Mouse (Mus musculus): ENCODE data around the gene Tfrc. TPM values are rescaled to one million over a fixed set of nuclear protein-coding genes. Genes with fewer than 3 reads are reported as not detected.
A peak's percentile ranks its signal among the peaks of the same experiment; 100 is the strongest.

The Tfrc gene
- 33.0 and 35.6 TPM in 2 replicates for polyA plus RNA-seq (2015; fragmentation: Nextera tagmentation; extraction: Ambion mirVana)

- under 1% methylated on average over 73 of the region's 73 CpGs for WGBS
- Histone ChIP-seq H3K9me3 (no peaks in the 10 kb centered on the region), H3K4me3 (peak within 1 kb of the TSS; percentile 98), H3K9ac (peak within 1 kb of the TSS; percentile 93), H3K27me3 (replicated peaks) (no peaks in the 10 kb centered on the region), H3K4me2 (peak within 1 kb of the TSS; percentile 70), H3K4me1 (peaks cover 20% of the 10 kb centered on the region), H3K27ac (peak within 1 kb of the TSS; percentile 95), H3K36me3 (replicated peaks) (no peaks in the 10 kb centered on the region)
- peak; percentile 99 for ATAC-seq (replicated peaks)
Observed at GRCm38 (mm10) chr16:32608712-32609400, at the start of gene Tfrc. Gene Tfrc (plus strand): TSS chr16:32608920.

DNA sequence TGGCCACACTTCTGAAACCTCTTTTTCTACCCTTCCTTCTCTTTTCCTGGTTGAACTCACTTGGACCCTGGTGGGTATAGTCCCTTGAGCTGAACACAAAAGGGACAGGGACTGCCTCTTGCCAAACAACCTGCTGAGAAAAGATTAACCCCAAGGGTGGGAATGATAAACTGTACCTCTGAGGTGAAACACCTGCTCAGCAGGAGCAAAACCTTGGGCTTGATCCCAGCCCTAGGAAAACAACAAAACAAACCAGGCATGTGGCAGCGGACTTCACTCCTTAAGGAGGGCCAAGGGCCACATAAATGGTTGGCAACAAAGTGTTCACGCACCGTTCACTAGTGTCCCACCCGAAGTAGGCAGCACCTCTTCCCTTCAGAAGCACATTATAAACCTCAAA, 49.2 kb upstream of the Tfrc start:
- no peak overlapping the region for H3K4me3 ChIP-seq
- H3K4me1 ChIP-seq, result no peaks in the 10 kb centered on the region
- no peaks in the 10 kb centered on the region for H3K36me3 ChIP-seq (replicated peaks)
- H3K27me3 ChIP-seq (replicated peaks), result no peaks in the 10 kb centered on the region
- no peak overlapping the region for H3K9ac ChIP-seq
- 71% methylated on average over 4 of the region's 4 CpGs for WGBS
- no peak for ATAC-seq (replicated peaks)
- no peaks in the 10 kb centered on the region for H3K9me3 ChIP-seq
- no peak overlapping the region for H3K4me2 ChIP-seq
- H3K27ac ChIP-seq, result no peak overlapping the region

- Histone ChIP-seq H3K4me2 (no peak overlapping the region), H3K4me3 (no peak overlapping the region), H3K9ac (no peak overlapping the region), H3K9me3 (no peaks in the 10 kb centered on the region), H3K36me3 (replicated peaks) (no peaks in the 10 kb centered on the region), H3K27me3 (replicated peaks) (no peaks in the 10 kb centered on the region), H3K27ac (no peak overlapping the region), H3K4me1 (no peaks in the 10 kb centered on the region)
- 77% methylated on average over 5 of the region's 5 CpGs for whole genome bisulfite sequencing
- ATAC-seq (replicated peaks), result no peak
Observed at GRCm38 (mm10) chr16:32563056-32563793, 45.5 kb upstream of the Tfrc start.

GRCm38 (mm10) chr16:32567282-32567681, 41.4 kb upstream of the Tfrc start:
- H3K4me2 ChIP-seq, result no peak overlapping the region
- no peaks in the 10 kb centered on the region for H3K36me3 ChIP-seq (replicated peaks)
- no peaks in the 10 kb centered on the region for H3K27me3 ChIP-seq (replicated peaks)
- no peak overlapping the region for H3K4me3 ChIP-seq
- H3K4me1 ChIP-seq, result no peaks in the 10 kb centered on the region
- WGBS, result 68% methylated on average over 4 of the region's 4 CpGs
- no peak overlapping the region for H3K9ac ChIP-seq
- H3K27ac ChIP-seq, result no peak overlapping the region
- H3K9me3 ChIP-seq, result no peaks in the 10 kb centered on the region
- no peak for ATAC-seq (replicated peaks)

- Histone ChIP-seq H3K9ac (no peak overlapping the region), H3K4me3 (no peak overlapping the region), H3K4me1 (no peaks in the 10 kb centered on the region), H3K4me2 (no peak overlapping the region), H3K36me3 (replicated peaks) (no peaks in the 10 kb centered on the region), H3K27me3 (replicated peaks) (no peaks in the 10 kb centered on the region), H3K9me3 (no peaks in the 10 kb centered on the region), H3K27ac (no peak overlapping the region)
- 66% methylated on average over 6 of the region's 6 CpGs for WGBS
- no peak for ATAC-seq (replicated peaks)
Observed at GRCm38 (mm10) chr16:32568401-32568800, 40.3 kb upstream of the Tfrc start.

DNA sequence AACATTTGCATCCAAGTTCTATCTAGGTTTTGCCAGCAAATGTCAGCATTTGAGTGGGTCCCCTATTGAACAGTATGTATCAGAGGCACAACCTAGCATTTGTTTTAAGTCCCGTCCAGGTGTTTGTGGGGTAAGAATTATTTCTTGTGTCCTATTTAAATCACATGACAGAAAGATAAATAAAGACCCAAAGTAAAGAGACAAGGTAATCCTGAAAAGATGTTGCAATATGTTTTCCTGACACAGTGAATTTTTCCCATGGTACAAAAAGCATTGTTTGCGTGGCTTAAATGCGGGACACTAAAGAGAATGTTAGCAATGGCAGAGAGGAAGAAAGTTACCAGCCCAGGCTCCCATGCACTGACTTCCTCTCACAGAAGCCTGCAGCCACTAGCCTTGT, 38.7 kb upstream of the Tfrc start:
- WGBS, result 94% methylated on average over 3 of the region's 3 CpGs
- no peaks in the 10 kb centered on the region for H3K9me3 ChIP-seq
- no peak overlapping the region for H3K27ac ChIP-seq
- H3K36me3 ChIP-seq (replicated peaks), result no peaks in the 10 kb centered on the region
- no peak for ATAC-seq (replicated peaks)
- no peaks in the 10 kb centered on the region for H3K27me3 ChIP-seq (replicated peaks)
- no peak overlapping the region for H3K4me3 ChIP-seq
- H3K4me2 ChIP-seq, result no peak overlapping the region
- H3K4me1 ChIP-seq, result no peaks in the 10 kb centered on the region
- H3K9ac ChIP-seq, result no peak overlapping the region

- WGBS, result 85% methylated on average over 4 of the region's 4 CpGs
- no peaks in the 10 kb centered on the region for H3K27me3 ChIP-seq (replicated peaks)
Observed at GRCm38 (mm10) chr16:32572528-32572927, 36.2 kb upstream of the Tfrc start.

DNA sequence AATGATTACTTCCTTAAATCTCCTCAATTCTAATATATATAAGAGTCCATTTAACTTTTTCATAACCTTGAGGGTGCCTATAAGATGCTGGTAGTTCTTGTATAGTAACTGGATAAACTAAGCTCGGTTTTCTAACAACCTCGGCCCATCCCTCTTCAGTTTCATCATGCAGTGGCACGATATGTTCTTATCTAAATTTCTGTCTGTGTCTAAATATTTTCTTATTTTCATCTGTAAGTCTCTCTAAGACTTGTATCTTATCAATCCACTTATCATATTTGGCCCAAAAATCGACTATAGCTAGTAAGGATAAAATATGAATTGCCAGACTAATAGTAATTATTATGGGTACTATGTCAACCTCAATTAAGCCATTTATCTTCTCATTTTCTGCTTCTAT, 22.2 kb upstream of the Tfrc start:
- Histone ChIP-seq H3K27ac (no peak overlapping the region), H3K4me3 (no peak overlapping the region), H3K4me1 (no peaks in the 10 kb centered on the region), H3K27me3 (replicated peaks) (no peaks in the 10 kb centered on the region), H3K9ac (no peak overlapping the region), H3K36me3 (replicated peaks) (no peaks in the 10 kb centered on the region), H3K4me2 (no peak overlapping the region), H3K9me3 (no peaks in the 10 kb centered on the region)
- ATAC-seq (replicated peaks), result no peak
- WGBS, result 87% methylated on average over 4 of the region's 4 CpGs

More at GRCm38 (mm10) chr16:32572528-32572927, 36.2 kb upstream of the Tfrc start:
- Histone ChIP-seq H3K36me3 (replicated peaks) (no peaks in the 10 kb centered on the region), H3K4me3 (no peak overlapping the region), H3K27ac (no peak overlapping the region), H3K4me2 (no peak overlapping the region), H3K4me1 (no peaks in the 10 kb centered on the region), H3K9me3 (no peaks in the 10 kb centered on the region), H3K9ac (no peak overlapping the region)
- no peak for ATAC-seq (replicated peaks)

DNA sequence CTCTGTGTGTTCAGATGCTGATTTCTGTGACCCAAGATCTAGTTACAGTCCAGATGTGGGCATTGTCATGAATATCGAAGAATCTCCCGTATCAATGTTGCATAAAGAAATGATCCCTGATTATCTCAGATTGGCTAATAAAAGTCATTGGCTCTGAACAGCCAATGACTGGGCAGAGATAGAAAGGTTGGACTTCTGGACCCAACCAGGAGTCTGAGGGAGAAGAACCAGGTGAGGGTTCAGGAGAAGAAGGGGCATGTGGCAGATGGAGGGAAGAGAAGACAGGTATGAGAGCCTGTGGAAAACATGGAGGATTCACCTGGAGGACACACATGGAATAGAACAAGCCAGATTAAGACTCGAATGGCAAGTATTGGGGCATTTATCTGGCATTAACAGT, 20.2 kb upstream of the Tfrc start:
- H3K27ac ChIP-seq, result no peak overlapping the region
- no peak for ATAC-seq (replicated peaks)
- H3K4me3 ChIP-seq, result no peak overlapping the region
- H3K36me3 ChIP-seq (replicated peaks), result no peaks in the 10 kb centered on the region
- H3K9ac ChIP-seq, result no peak overlapping the region
- H3K4me2 ChIP-seq, result no peak overlapping the region
- no peaks in the 10 kb centered on the region for H3K4me1 ChIP-seq
- no peaks in the 10 kb centered on the region for H3K9me3 ChIP-seq
- H3K27me3 ChIP-seq (replicated peaks), result no peaks in the 10 kb centered on the region
- 91% methylated on average over 3 of the region's 3 CpGs for WGBS

DNA sequence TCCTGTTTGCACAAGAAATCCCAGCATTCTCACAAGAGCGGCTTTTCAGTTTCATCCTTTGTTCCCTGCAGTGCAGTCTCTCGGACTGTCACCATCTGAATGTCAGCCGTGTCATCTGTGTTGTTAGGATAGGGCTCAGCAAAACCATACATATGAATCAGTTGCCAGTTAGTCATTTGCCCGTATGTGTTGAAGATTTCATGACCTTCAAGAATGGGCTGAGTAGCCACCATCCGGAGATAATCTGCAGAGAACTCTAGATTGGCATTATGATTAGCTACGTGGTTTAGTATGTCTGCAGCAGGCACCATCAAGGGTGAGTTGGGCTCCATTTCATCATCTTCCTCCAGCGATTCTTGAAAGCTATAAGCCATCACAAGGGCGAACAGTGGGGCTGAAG, 17.2 kb upstream of the Tfrc start:
- no peak overlapping the region for H3K4me2 ChIP-seq
- no peak overlapping the region for H3K4me3 ChIP-seq
- no peak overlapping the region for H3K9ac ChIP-seq
- no peaks in the 10 kb centered on the region for H3K9me3 ChIP-seq
- H3K27ac ChIP-seq, result no peak overlapping the region
- 60% methylated on average over 8 of the region's 8 CpGs for WGBS
- H3K27me3 ChIP-seq (replicated peaks), result no peaks in the 10 kb centered on the region
- no peaks in the 10 kb centered on the region for H3K36me3 ChIP-seq (replicated peaks)
- ATAC-seq (replicated peaks), result no peak
- no peaks in the 10 kb centered on the region for H3K4me1 ChIP-seq

DNA sequence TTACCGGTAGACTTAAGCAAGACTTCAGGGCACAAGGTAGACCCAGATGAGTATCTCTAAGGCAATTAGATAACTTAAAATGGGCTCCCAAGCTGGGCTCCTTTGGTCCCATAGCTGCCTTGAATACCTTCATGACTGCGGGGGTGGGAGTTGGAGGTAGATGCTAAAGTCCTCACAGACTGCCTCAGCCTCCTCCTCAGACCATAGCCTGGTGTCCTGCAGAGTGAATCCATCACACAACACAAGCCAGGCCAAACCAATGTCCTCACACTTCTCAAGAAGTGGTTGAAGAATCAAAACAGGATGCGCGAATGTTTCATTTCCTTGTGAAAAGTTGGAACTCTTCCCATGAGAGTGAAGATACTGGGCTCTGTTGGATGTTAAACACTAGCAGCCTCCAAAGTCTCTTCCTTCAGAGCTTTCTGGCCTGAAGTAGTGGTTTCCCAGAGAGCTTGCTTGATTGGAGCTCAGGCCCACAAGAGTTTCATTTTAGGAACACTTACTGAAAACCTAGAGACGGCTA, 15.4 kb upstream of the Tfrc start:
- H3K4me2 ChIP-seq, result no peak overlapping the region
- H3K4me3 ChIP-seq, result no peak overlapping the region
- ATAC-seq (replicated peaks), result no peak
- peaks cover 4% of the 10 kb centered on the region for H3K4me1 ChIP-seq
- no peaks in the 10 kb centered on the region for H3K27me3 ChIP-seq (replicated peaks)
- WGBS, result 93% methylated on average over 5 of the region's 5 CpGs
- no peaks in the 10 kb centered on the region for H3K9me3 ChIP-seq
- no peak overlapping the region for H3K9ac ChIP-seq
- no peak overlapping the region for H3K27ac ChIP-seq
- H3K36me3 ChIP-seq (replicated peaks), result no peaks in the 10 kb centered on the region

- Histone ChIP-seq H3K9me3 (no peaks in the 10 kb centered on the region), H3K36me3 (replicated peaks) (no peaks in the 10 kb centered on the region), H3K4me3 (no peak overlapping the region), H3K9ac (no peak overlapping the region), H3K4me1 (peaks cover 4% of the 10 kb centered on the region), H3K4me2 (no peak overlapping the region), H3K27ac (no peak overlapping the region), H3K27me3 (replicated peaks) (no peaks in the 10 kb centered on the region)
- ATAC-seq (replicated peaks), result no peak
- 80% methylated on average over 5 of the region's 5 CpGs for WGBS
Observed at GRCm38 (mm10) chr16:32593916-32594315, 14.8 kb upstream of the Tfrc start.

DNA sequence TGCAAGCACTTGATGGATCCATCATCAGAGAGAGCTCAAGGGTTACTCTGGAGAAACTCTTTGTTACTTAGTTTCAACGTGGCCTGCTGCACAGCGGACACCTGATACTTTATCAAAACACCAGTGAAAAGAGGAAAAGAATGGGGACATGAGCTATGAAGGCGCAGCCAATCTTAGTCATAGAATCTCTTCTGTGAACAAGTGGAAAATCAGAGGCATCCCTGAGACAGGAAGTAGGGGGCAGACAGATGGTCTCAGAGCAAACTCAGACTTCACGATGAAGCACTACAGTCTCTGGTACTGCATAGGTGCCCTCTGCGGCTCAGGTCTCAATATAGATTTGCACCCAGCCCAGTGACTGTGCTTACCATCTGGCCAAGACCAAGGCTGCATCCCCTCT, 14.0 kb upstream of the Tfrc start:
- Histone ChIP-seq H3K27me3 (replicated peaks) (no peaks in the 10 kb centered on the region), H3K36me3 (replicated peaks) (no peaks in the 10 kb centered on the region), H3K4me2 (no peak overlapping the region), H3K9me3 (no peaks in the 10 kb centered on the region), H3K9ac (no peak overlapping the region), H3K4me3 (no peak overlapping the region), H3K27ac (no peak overlapping the region), H3K4me1 (peaks cover 4% of the 10 kb centered on the region)
- 86% methylated on average over 5 of the region's 5 CpGs for whole genome bisulfite sequencing
- ATAC-seq (replicated peaks), result no peak
